Mouse (Mus musculus) stomach, embryonic 16.5 days (tissue): ENCODE measurements around the gene Pramef6. TPM values are rescaled to one million over a fixed set of nuclear protein-coding genes. Genes with fewer than 3 reads are reported as not detected.
"Not testable (repeated sequence)": the region's sequence is repeated elsewhere in the genome, so short reads cannot be mapped to it uniquely, and the experiment has no call there.

Source experiments
- ATAC-seq: fragments of 200-750 bp; cut with Nextera tagmentation; 2 replicates; pipeline ENCODE4 v1.8.0; 2017; ENCODE audit warnings: moderate number of reproducible peaks, moderate TSS enrichment; ENCODE audit not compliant: insufficient read depth, low FRiP score
- H3K27ac ChIP-seq: fragments of 300-500 bp; sonication (generic); 2 replicates; pipeline ENCODE4 v1.5.1; 2014; ENCODE audit warnings: low read length
- H3K27me3 ChIP-seq: fragments of 300-500 bp; sonication (generic); 2 replicates; pipeline ENCODE4 v1.6.1; 2014; ENCODE audit warnings: low read length, control low read depth, mixed read lengths; ENCODE audit not compliant: control insufficient read depth, insufficient read depth
- H3K36me3 ChIP-seq: fragments of 300-500 bp; sonication (generic); 2 replicates; pipeline ENCODE4 v1.6.1; 2014; ENCODE audit warnings: low read length; ENCODE audit not compliant: control insufficient read depth, insufficient read depth
- H3K4me1 ChIP-seq: fragments of 300-500 bp; sonication (generic); 2 replicates; pipeline ENCODE4 v1.6.1; 2014; ENCODE audit warnings: low read length, control low read depth, mixed read lengths; ENCODE audit not compliant: control insufficient read depth, insufficient read depth
- H3K4me2 ChIP-seq: fragments of 300-500 bp; sonication (generic); 2 replicates; pipeline ENCODE4 v1.6.1; 2014; ENCODE audit warnings: low read depth, low read length, mixed read lengths
- H3K4me3 ChIP-seq: fragments of 300-500 bp; sonication (generic); replicated peaks from 2 replicates; pipeline ENCODE4 v1.5.1; 2014; ENCODE audit warnings: mild to moderate bottlenecking, low read length
- H3K9ac ChIP-seq: fragments of 300-500 bp; sonication (generic); 2 replicates; pipeline ENCODE4 v1.6.1; 2014; ENCODE audit warnings: low read length
- H3K9me3 ChIP-seq: fragments of 300-500 bp; sonication (generic); replicated peaks from 2 replicates; pipeline ENCODE4 v1.6.1; 2016; ENCODE audit warnings: low read length, control low read depth; ENCODE audit not compliant: control insufficient read depth
- WGBS: fragments of 180-500 bp; shearing (Covaris S2); extraction: QIAGEN DNeasy Blood & Tissue Kit; methylation state at CpG from one replicate; pipeline ENCODE4 v1.1.7; 2014; 5-methylcytosine and 5-hydroxymethylcytosine counted together
- polyA plus RNA-seq: library from polyadenylated mRNA; unstranded; fragments of >200 nt; fragmentation: Nextera tagmentation; extraction: Ambion mirVana; gene quantifications from 2 replicates; pipeline ENCODE4 v1.2.1, GENCODE M21; 2015

Pramef6 gene
- polyA plus RNA-seq: not detected in 2 replicates

DNA sequence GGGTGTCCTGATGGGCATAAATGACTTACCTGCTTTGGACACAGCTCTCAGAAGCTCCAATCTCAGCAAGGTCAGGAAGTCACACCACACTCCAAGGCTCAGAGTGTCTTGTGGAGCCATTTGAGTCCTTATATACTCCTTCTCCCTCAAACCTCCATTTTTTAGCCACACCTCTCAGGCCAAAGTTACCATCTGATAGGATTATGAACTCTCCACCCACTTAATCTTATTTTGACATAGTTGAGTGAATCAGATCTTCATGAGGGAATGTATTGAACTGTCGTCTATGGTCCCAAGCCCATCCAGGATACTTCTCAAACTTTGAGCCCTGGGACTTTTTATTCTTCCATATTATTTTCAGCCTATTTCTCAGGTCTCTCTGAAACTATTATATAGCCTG lies at the start of gene Pramef6:
TSS of gene Pramef6 (minus strand) at position 101 of the 400 bp plus-strand sequence.
- not testable (repeated sequence) for H3K9ac ChIP-seq, H3K4me3 ChIP-seq, H3K4me2 ChIP-seq, H3K27ac ChIP-seq, H3K9me3 ChIP-seq, ATAC-seq, H3K36me3 ChIP-seq, H3K27me3 ChIP-seq, H3K4me1 ChIP-seq
- 86% methylated on average over 1 of the region's 1 CpGs for WGBS

DNA sequence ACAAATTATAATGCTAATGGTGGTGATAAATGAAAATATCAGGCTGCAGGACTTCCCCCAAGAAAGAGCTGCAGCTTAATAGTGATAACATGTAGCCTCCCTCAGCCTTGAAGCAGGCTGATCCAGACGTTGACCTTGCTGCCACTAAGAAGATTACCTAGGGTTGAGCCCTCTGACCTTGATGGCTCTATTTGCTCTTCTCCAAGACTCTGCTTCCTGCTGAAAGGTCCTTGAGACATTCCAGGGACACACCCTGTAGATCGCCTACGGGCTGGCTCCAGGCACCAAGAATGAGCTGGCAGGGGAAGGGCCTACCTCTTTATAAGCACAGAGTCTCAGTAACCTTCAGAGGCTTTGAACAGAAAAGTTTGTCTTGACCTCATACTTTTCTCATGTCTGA lies 5.8 kb downstream of the Pramef6 start:
- not testable (repeated sequence) for H3K36me3 ChIP-seq, H3K9ac ChIP-seq, ATAC-seq, H3K27me3 ChIP-seq, H3K9me3 ChIP-seq, H3K4me2 ChIP-seq, H3K4me3 ChIP-seq, H3K27ac ChIP-seq, H3K4me1 ChIP-seq
- 90% methylated on average over 3 of the region's 3 CpGs for WGBS

DNA sequence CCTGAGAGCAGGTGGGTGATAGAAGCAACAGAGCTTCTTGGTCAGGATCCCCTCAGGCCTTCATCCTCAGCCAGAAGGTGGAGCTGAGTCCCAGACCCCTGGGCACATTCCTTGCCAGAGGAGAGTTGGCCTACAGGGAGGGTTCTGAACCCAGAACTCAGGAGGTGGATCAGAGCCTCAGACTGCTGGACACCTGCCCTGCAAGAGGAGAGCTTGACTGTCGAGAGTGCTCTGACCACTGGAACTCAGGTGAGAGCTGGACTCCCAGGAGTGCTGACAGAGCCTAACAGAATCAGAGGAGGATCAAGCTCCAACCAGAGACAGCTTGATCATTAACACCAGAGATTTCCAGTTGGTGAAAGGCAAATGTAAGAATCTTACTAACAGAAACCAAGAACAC lies 17.8 kb downstream of the Pramef6 start:
- not testable (repeated sequence) for H3K4me1 ChIP-seq, ATAC-seq, H3K4me3 ChIP-seq, H3K27ac ChIP-seq, H3K9ac ChIP-seq, H3K27me3 ChIP-seq, H3K4me2 ChIP-seq, H3K36me3 ChIP-seq, H3K9me3 ChIP-seq
- WGBS: 62% methylated on average over 1 of the region's 1 CpGs

DNA sequence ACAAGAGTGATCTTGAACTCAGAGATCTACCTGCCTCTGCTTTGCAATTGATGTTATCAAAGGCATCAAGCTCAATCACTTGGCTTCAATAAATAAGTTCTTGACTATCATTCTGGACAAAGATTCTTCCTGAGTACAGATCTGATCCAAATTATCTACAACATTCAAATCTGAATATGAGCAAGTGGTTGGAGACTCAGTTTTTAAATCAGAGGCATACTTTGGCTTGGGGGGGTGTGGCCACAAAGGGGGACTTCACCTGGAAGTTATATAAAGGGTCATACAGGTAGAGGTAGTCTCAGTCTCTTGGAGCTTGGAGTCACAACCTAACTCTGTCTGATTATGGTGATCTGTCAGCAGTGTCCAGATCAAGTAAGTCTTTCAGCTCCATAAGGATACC lies 54.0 kb downstream of the Pramef6 start, which contains the start of gene Gm13103:
TSS of gene Gm13103 (plus strand) at position 301 of the 400 bp plus-strand sequence.
- not testable (repeated sequence) for H3K36me3 ChIP-seq, H3K9ac ChIP-seq, H3K4me3 ChIP-seq, H3K27me3 ChIP-seq, H3K4me2 ChIP-seq, H3K27ac ChIP-seq, H3K4me1 ChIP-seq, H3K9me3 ChIP-seq, ATAC-seq

Other genes with a start within 250 kb of the Pramef6 start
- gene Gm13088, start 243.1 kb downstream of the Pramef6 start, polyA plus RNA-seq: not detected in 2 replicates
- not detected in 2 replicates for gene Gm13089, start 197.7 kb downstream of the Pramef6 start, polyA plus RNA-seq
- gene Gm13078, start 180.9 kb downstream of the Pramef6 start, polyA plus RNA-seq: not detected in 2 replicates
- not detected in 2 replicates for gene Gm13023, start 111.0 kb downstream of the Pramef6 start, polyA plus RNA-seq
- not detected in 2 replicates for gene Gm13084, start 84.3 kb downstream of the Pramef6 start, polyA plus RNA-seq
- not detected in 2 replicates for gene Gm13103, start 53.9 kb downstream of the Pramef6 start, polyA plus RNA-seq
- gene Pramef25, start 50.6 kb upstream of the Pramef6 start, polyA plus RNA-seq: not detected in 2 replicates
- not detected in 2 replicates for gene Gm13101, start 66.6 kb upstream of the Pramef6 start, polyA plus RNA-seq
- not detected in 2 replicates for gene Pramef17, start 94.0 kb upstream of the Pramef6 start, polyA plus RNA-seq
- gene Pramel4, start 158.7 kb upstream of the Pramef6 start, polyA plus RNA-seq: not detected in 2 replicates
- gene Gm13102, start 206.1 kb upstream of the Pramef6 start, polyA plus RNA-seq: not detected in 2 replicates